Mouse (Mus musculus): Measurements from ENCODE around the gene Katnal1.

Gene Katnal1

GRCm38 (mm10) chr5:148928382-148929115 lies 571 bp downstream of the Katnal1 start:
- DNase-seq (ENCODE audit: extremely low read depth, insufficient read length, low spot score), result peak; percentile 96

DNA sequence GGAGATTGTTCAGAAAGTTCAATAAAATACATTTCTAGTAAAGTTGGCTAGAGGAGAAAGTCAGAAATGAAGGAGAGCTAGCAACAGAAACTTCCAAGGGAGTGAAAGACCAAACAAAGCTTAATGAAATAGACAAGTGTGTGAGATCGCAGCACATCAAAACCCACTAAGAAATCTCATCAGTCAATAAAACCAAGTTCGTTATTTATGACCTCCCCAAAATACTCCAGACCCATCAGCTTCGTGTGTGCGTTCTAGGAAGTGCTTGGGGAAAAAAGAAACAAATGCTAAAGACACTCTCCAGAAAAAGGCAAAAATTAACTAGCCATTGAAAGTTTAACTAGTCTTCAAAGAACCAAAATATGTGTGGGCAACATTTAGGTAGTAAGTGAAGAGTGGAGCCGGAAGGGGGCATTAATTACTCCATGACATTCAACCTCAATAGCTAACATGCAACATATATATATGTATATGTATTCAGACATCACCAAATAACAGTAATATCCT lies 1.4 kb downstream of the Katnal1 start:
- no peak for DNase-seq (ENCODE audit: extremely low read depth, insufficient read length, low spot score)

DNA sequence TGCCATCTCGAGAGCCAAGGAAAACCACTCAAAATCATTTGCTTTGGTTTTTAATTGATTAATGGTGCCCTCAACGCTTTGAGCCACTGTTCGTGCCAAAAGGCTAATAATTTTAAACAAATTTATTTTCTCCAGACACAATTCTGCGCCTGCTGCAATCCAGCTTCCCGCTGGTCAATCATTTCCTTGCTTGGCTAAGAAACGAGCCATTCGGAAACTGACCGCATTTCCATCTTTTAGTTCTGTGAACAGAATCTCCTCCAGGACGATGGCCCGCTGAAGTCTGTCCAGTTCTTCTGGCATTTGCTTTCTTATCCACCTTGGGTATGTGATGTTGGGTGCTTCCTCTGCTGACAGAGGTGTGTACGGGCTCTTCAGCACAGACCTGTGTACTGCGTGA lies 4.5 kb downstream of the Katnal1 start:
- no peak for DNase-seq (ENCODE audit: extremely low read depth, insufficient read length, low spot score)

DNA sequence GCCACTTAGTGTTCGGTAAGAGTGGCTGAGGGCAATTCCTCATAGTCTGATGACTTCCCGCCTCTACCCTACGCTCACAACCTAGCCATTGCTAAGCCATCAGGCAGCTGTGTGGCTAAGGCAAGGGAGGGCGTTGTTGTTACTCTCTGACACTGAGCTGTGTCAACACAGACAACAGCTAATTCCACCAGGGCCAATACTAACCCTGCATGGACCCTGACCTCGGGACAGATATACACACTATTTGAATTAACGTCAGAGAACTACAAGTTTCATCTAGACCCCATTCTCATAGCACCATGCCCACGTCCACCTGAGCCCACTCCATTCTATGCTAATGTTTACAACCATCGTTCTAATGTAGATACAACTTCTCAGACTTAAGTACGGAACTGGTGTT lies 5.1 kb downstream of the Katnal1 start:
- DNase-seq (ENCODE audit: extremely low read depth, insufficient read length, low spot score), result no peak

DNA sequence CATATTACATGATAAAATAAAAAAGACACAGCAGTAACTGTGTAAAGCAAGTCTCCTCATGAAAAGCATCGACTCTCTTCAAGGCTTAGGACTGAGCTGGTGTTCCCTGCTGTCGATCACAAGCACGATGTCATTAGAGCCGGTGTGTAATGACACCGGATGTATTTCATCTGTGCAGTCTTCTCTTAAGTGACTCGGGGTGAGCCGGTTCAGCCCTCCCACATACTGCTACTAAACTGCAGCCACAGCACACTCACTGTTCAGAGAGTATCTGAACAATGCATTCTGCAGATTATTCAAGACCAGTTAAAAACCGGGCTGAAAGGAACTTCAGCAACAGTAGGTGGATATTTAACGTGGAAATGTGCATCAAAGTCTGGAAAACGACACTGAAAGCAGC lies 5.7 kb downstream of the Katnal1 start:
- no peak for DNase-seq (ENCODE audit: extremely low read depth, insufficient read length, low spot score)

- no peak for DNase-seq (ENCODE audit: extremely low read depth, insufficient read length, low spot score)
Observed at GRCm38 (mm10) chr5:148922773-148923172, 6.3 kb downstream of the Katnal1 start.

DNA sequence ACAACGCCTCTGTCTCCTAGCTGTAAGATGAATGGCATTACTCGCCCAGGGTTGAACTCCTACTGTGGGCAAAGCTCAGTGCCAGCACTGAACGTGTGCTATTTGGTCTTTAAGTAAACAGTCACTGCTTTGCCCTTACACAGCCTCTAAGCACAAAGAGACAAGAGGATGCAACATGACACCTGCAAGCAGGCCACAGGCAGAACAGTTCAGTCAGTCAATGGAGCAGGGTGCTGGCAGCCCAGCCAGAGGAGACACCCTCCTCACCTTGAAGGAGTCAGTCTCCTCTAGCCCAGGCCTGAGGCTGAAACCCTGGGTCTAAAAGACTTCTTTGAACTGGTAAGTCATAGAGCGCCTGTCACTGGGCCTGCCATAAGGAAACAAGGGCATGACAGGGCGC lies 11.1 kb downstream of the Katnal1 start:
- DNase-seq (ENCODE audit: extremely low read depth, insufficient read length, low spot score), result no peak

- DNase-seq (ENCODE audit: extremely low read depth, insufficient read length, low spot score), result no peak
Observed at GRCm38 (mm10) chr5:148916775-148917174, 12.3 kb downstream of the Katnal1 start.

DNA sequence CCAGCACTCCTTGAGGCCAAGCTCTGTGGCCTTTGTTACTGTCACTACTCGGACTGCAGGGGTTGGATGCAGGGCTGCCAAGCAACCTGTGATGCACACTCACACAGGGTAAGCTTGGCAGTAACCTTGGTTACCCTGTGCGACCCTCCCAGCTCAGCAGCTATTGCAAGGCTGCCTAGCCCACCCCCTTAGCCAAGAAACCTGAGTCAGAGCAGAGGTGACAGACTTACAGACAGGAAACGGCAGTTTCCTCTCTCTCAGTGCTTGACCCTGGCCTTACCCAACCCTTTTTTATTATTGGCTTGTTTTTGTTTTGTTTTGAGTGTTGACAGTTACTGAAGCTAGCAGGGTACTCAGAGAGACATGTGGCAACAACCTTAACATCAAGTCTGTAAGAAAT lies 16.9 kb downstream of the Katnal1 start:
- no peak for DNase-seq (ENCODE audit: extremely low read depth, insufficient read length, low spot score)

- DNase-seq (ENCODE audit: extremely low read depth, insufficient read length, low spot score), result no peak
Observed at GRCm38 (mm10) chr5:148910066-148910465, 19.1 kb downstream of the Katnal1 start.

DNA sequence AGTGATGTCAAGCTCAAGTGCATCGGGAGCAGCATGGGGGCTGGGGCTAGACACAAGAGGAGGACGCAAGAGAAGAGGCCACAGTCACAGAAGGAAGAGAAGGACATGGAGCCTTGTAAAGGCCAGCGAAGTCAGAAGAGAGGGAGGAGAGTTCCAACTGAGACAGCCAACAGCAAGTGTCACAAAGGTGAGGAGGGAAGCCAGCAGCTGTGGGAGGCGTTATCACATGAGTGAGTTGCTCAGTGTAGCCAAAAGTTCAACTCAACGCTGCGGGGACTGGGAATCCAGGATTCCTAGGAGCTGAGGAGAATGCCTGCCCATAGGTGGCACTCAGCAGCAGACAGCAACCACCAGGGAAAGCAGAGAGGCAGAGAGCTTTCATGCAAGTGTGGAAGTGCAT lies 19.7 kb downstream of the Katnal1 start:
- no peak for DNase-seq (ENCODE audit: extremely low read depth, insufficient read length, low spot score)

DNA sequence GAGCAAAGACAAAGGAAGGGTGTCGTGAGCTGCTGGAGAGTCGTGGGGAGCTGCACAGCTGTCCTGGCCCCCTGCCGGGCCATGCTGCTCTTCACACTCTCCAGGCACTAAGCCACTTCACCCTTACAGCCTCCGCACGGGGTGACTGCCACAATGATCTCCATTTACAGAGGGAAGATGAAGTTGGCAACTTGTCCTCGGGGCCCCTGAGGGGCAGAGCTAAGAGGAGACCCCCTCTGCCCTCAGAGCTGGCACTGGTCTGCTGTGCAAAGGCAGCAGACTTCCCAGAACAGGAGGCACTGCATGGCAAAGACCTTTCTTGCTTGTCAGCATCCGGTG lies 20.1 kb downstream of the Katnal1 start:
- DNase-seq (ENCODE audit: extremely low read depth, insufficient read length, low spot score), result no peak

GRCm38 (mm10) chr5:148908191-148909056 lies 20.7 kb downstream of the Katnal1 start:
- DNase-seq (ENCODE audit: extremely low read depth, insufficient read length, low spot score), result no peak

DNA sequence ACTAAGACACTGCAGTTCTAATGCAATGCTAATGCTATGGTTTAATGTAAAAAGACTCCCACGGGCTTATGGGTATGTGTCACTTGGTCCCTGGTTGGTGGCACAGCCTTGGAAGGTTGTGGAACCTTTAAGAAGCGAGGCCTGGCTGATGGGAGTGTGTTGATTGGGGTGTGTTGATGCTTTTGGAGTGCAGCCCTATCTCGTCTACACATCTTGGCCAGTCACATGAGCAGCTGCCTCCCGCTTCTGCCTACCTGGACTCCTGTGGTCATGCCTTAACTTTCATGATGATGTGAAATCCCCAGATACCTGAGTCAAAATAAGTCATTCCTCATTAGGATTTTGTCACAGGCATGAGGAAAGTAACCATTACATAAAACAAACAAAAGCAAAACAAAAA lies 22.8 kb downstream of the Katnal1 start:
- no peak for DNase-seq (ENCODE audit: extremely low read depth, insufficient read length, low spot score)

DNA sequence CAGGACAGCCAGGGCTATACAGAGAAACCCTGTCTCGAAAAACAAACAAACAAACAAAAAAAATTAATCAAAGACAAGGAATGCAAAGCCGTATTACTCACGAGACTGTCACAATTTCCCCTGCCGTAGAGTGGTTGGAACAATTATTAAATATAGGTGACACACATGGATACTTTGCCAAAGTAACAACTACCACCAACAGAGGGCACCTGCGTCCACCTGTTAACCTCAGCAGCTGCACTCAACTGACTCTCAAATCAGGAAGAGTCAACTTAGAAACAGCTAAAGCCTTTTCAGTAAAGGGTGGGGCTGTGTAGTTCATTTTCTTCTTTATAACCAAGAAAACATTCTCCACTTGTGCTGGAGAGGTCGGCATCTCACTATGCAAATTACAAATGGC lies 24.3 kb downstream of the Katnal1 start:
- DNase-seq (ENCODE audit: extremely low read depth, insufficient read length, low spot score), result no peak

DNA sequence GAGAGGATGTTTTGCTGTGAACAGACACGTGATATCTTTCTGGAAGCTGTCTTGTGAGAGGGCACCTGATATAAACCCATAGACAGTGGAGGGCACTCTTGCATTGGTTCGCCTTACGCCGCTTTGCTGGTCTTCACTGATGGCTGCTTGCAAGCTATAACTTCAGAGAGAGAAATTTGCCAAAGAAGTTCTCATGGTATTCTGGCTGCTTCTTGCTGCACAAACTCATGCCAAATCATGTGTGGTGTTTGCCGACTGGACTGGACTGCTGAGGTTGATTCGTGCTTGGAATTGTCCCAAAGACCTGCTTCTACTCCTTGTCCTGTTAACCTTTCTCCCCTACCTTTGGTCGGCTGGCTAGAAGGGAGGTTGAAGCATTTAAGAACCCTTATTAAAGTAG lies 29.8 kb downstream of the Katnal1 start:
- DNase-seq (ENCODE audit: extremely low read depth, insufficient read length, low spot score), result no peak

- no peak for DNase-seq (ENCODE audit: extremely low read depth, insufficient read length, low spot score)
Observed at GRCm38 (mm10) chr5:148897941-148898417, 31.1 kb downstream of the Katnal1 start.

DNA sequence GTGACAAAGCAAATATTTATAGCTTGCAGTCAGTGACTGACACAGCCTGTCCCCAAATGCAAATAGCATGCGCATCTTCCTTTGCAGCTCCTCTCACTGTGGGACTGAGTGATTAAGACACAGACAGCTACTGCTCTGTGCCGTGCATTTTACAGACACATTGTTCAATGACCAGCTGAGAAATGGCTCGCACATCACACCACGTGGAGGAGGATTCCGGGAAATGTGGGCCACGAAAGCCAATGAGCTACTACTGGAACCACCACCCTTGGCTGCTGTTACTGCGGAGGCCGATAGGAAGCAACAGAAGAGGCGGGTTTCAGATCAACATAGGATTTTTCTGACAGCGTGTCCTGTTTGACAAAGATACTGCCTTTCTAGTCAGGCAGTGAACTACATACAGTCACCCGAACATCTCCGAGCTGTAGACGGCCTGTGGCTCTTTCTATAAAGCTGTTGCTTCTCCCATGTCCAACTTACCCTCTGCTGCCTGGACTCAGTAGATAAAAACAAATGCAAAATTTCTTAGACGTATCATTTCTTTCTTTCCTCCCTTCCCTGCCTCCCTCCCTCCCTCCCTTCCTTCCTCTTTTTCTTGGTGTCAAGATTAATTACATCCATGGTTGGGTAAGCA lies 31.9 kb downstream of the Katnal1 start:
- DNase-seq (ENCODE audit: extremely low read depth, insufficient read length, low spot score), result no peak

GRCm38 (mm10) chr5:148896515-148896914 lies 32.6 kb downstream of the Katnal1 start:
- no peak for DNase-seq (ENCODE audit: extremely low read depth, insufficient read length, low spot score)

DNA sequence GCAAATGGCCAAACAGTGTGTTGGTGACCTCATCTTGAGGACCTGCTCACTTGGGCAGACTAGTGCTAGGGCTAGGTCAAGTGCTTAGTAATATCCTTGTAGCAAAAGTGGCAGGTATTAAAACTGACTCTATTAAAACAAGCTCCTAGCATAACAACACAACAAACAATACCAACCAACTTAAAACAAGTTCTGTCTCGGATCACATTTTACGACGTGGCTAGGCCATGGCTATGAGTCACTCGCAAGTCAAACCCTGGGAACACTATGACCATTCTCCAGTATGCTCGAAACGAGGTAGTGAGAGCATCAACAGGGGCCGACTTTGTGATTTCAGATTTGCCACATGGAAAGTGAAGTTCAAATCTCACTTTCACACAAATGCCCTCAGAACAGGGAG lies 33.3 kb downstream of the Katnal1 start:
- peak; percentile 50 for DNase-seq (ENCODE audit: extremely low read depth, insufficient read length, low spot score)

DNA sequence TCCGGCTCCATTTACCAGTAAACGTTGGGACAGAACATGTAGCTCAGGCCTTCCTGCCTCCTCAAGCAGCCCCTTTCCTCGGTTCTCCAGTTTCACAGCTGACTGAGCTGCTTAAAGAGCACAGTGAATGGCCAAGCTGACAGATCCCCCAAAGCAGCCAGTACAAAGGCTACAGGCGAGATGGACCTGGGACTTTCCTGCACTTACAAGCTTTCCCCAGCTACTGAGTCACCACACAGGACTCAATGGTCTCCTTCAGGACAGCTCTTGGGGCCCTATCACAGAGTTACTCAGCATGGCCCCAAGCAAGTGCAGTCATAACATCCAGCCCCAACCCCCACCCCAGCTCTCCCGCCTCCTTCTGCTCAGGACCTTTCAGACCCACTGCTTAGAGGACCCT lies 34.1 kb downstream of the Katnal1 start:
- no peak for DNase-seq (ENCODE audit: extremely low read depth, insufficient read length, low spot score)

All from 3134 (cell line).